In the genomic region with DNA sequence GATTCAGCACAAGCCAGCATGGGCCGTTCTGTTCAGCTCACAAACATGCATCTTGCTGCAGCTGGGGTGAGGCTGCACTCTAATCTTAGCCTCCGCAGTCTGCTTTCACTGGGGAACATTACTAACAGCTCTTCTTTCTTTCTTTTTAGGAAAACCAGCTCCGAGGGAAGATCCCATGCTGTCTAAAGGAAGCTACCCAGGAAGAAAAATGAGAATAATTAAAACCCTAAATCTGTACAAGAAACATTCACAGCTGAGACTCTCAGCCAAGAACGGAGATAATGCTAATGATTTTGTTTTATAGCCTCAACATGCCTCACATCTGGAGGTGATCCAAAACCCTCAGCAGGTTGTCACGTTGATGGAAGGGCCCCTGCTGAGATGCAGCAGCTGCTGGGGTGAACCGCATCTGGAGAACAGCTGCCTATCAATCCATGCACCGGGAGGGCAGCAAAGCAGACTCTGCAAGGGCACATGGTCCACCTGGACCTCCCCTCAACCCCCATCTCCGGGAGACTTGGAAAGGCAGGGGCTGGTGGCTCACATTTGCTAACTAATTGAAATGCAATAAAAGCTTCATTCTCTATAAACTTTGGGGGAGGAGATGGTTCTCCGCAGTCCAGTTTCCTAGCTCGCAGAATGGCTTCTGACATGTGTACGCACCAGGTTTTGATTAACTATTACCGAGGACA, we compare ENCODE assay signal across 9 mouse cellular contexts.
DNase-seq lines count a peak whose midpoint lies in the region; ATAC-seq lines count a peak whose summit lies in the region.
"Had no signal": no experiment of that assay in that cellular context is flagged by ENCODE, and none has a peak within 500 bp of the region (broad histone marks: within the 10 kb centered on the region; RNA-seq: fewer than 3 reads in every experiment).

No protein-coding gene starts in this region.

- no peaks in the 10 kb centered on the region for H3K9me3 ChIP-seq in neural tube, embryonic 11.5 days (ENCODE audit: control insufficient read depth, low read length)
- H3K9me3 ChIP-seq: liver, embryonic 13.5 days had no signal

- no peak overlapping the region for H3K4me3 ChIP-seq in neural tube, embryonic 11.5 days (ENCODE audit: low read depth, low read length)
- H3K4me3 ChIP-seq: liver, embryonic 13.5 days had no signal

- no peak overlapping the region for H3K27ac ChIP-seq in neural tube, embryonic 11.5 days (ENCODE audit: low read depth, low read length)
- H3K27ac ChIP-seq: liver, embryonic 13.5 days had no signal

- H3K36me3 ChIP-seq in neural tube, embryonic 11.5 days (ENCODE audit: control insufficient read depth, insufficient read depth, low read length), result no peaks in the 10 kb centered on the region
- H3K36me3 ChIP-seq: liver, embryonic 13.5 days had no signal

- intact Hi-C loops in heart, postnatal 14 days (cut with DNase I), result no loop called here
- intact Hi-C loops in gastrocnemius, postnatal 36 days (cut with DNase I), result no loop called here

- H3K9ac ChIP-seq in neural tube, embryonic 11.5 days (ENCODE audit: low read length), result no peak overlapping the region
- H3K9ac ChIP-seq: liver, embryonic 13.5 days had no signal

- H3K4me2 ChIP-seq in neural tube, embryonic 11.5 days (ENCODE audit: low read depth), result no peak overlapping the region
- H3K4me2 ChIP-seq: liver, embryonic 13.5 days had no signal

- 18% methylated on average over 12 of the region's 12 CpGs for WGBS in neural tube, embryonic 11.5 days

- no peaks in the 10 kb centered on the region for H3K4me1 ChIP-seq in neural tube, embryonic 11.5 days (ENCODE audit: control insufficient read depth, insufficient read depth, low read length)
- H3K4me1 ChIP-seq: liver, embryonic 13.5 days had no signal

- H3K27me3 ChIP-seq in neural tube, embryonic 11.5 days (ENCODE audit: control insufficient read depth, insufficient read depth, low read length), result no peaks in the 10 kb centered on the region
- H3K27me3 ChIP-seq: liver, embryonic 13.5 days had no signal

- peak; percentile 28 for DNase-seq in MN1 (ENCODE audit: low spot score)
- peak; percentile 80 for DNase-seq in embryo, embryonic 10 days (ENCODE audit: low spot score)
- peak; percentile 11 to 25 for DNase-seq in heart, postnatal 14 days
- DNase-seq in layer of hippocampus, postnatal 14 days (ENCODE audit: low spot score in 2 of 2), result peak; percentile 37 to 71
- DNase-seq in neural tube, embryonic 11.5 days (ENCODE audit: low spot score), result peak; percentile 69
- DNase-seq in gastrocnemius, postnatal 36 days, result no peak
- no peak for DNase-seq in spleen, postnatal 4 days (ENCODE audit: low spot score in 2 of 2)
- DNase-seq: liver, embryonic 13.5 days had no signal

- no peak for ATAC-seq in neural tube, embryonic 11.5 days (ENCODE audit: insufficient read depth, low FRiP score, low TSS enrichment)
- no peak for ATAC-seq in monocyte, adult 5-6 weeks (replicated peaks; ENCODE audit: insufficient number of reproducible peaks, low FRiP score, low TSS enrichment, poor library complexity, severe bottlenecking)

Comparison
In these comparisons a context has a peak if more than half of its experiments do, and no peak if none do; other contexts are left out.
1. DNase-seq: peak in MN1 (single experiment), embryo, embryonic 10 days (single experiment), heart, postnatal 14 days (2 of 2), layer of hippocampus, postnatal 14 days (2 of 2) and neural tube, embryonic 11.5 days (single experiment); none in gastrocnemius, postnatal 36 days (0 of 2) and spleen, postnatal 4 days (0 of 2).